In genomic region chr3:89823594-89823993, GRCm38 (mm10) we compare ENCODE assay signal across 29 mouse cellular contexts. TPM values are rescaled to one million over a fixed set of nuclear protein-coding genes. Genes with fewer than 3 reads are reported as not detected.
DNase-seq lines count a peak whose midpoint lies in the region; TF ChIP-seq lines count a peak whose summit lies in the region.
"Had no signal": no experiment of that assay in that cellular context is flagged by ENCODE, and none has a peak within 500 bp of the region (broad histone marks: within the 10 kb centered on the region; RNA-seq: fewer than 3 reads in every experiment).

No protein-coding gene starts in this region.

- H3K79me2 ChIP-seq in CH12.LX (replicated peaks; ENCODE audit: control insufficient read depth, extremely low read depth, insufficient read depth, poor library complexity, severe bottlenecking): no peaks in the 10 kb centered on the region

- peak; percentile 16 for DNase-seq in thymus, postnatal 0 days (ENCODE audit: low spot score)
- no peak for DNase-seq in thymus, postnatal 36 days
- DNase-seq in CH12.LX (ENCODE audit: extremely low read depth): no peak
- DNase-seq in induced T-regulatory cell, adult 2 months (ENCODE audit: low read depth): peak; percentile 56
- DNase-seq in cerebellum, postnatal 14 days: no peak
- DNase-seq in left cerebral cortex, adult 2 months (ENCODE audit: extremely low spot score in 1 of 2, low spot score in 2 of 2): no peak
- DNase-seq: adrenal gland, postnatal 14 days; cerebellum, adult 11 months; cerebellum, postnatal 10 days; gastrocnemius, adult 2 months; heart, postnatal 36 days; kidney, adult 11 months; kidney, postnatal 4 days; liver, embryonic 13.5 days; lung, adult 18-20 months; lung, postnatal 14 days; spleen, adult 18-20 months; thymus, adult 18-20 months; thymus, postnatal 4 days had no signal

- intact Hi-C loops in left cerebral cortex, adult 2 months (cut with DNase I): no loop called here

- in situ Hi-C loops in CH12.LX (cut with MboI; ENCODE audit: low pct_ligation_motif_present, low pct_unique_long_range_greater_than_20kb, low sequenced_read_pairs): no loop called here

- TF ChIP-seq EP300 in CH12.LX (IDR thresholded peaks at IDR 0.05; ENCODE audit: low read length): no peak

- TF ChIP-seq CTCF in CH12.LX (conservative IDR thresholded peaks at IDR 0.05 in 1 of 2, IDR thresholded peaks at IDR 0.05 in 1 of 2; ENCODE audit: low read depth in 2 of 2, low read length in 2 of 2): no peak
- TF ChIP-seq CTCF in left cerebral cortex, adult 2 months (IDR thresholded peaks at IDR 0.05): no peak

- peak overlapping the region; percentile 37; the same call in 1 of the 2 replicates for H3K4me2 ChIP-seq in CH12.LX (ENCODE audit: insufficient read depth, low read depth, poor library complexity, severe bottlenecking)
- H3K4me2 ChIP-seq: heart, embryonic 15.5 days; hindbrain, embryonic 12.5 days; kidney, embryonic 15.5 days; limb, embryonic 15.5 days; liver, embryonic 13.5 days; midbrain, embryonic 15.5 days; neural tube, embryonic 15.5 days had no signal

- no peaks in the 10 kb centered on the region for H3K36me3 ChIP-seq in CH12.LX (replicated peaks in 1 of 2; ENCODE audit: control insufficient read depth in 1 of 2, insufficient read depth in 1 of 2, low read length in 1 of 2)
- H3K36me3 ChIP-seq: heart, embryonic 15.5 days; hindbrain, embryonic 12.5 days; kidney, embryonic 15.5 days; limb, embryonic 10.5 days; limb, embryonic 15.5 days; liver, embryonic 13.5 days; midbrain, embryonic 15.5 days; neural tube, embryonic 15.5 days had no signal

- TF ChIP-seq RAD21 in CH12.LX (IDR thresholded peaks at IDR 0.05; ENCODE audit: low read depth, low read length): no peak

- no peak overlapping the region for H3K9ac ChIP-seq in CH12.LX (ENCODE audit: insufficient read depth, low read depth)
- H3K9ac ChIP-seq: heart, embryonic 15.5 days; hindbrain, embryonic 12.5 days; kidney, embryonic 15.5 days; limb, embryonic 15.5 days; liver, embryonic 13.5 days; midbrain, embryonic 15.5 days; neural tube, embryonic 15.5 days had no signal

- H3K27ac ChIP-seq in CH12.LX (ENCODE audit: insufficient read depth, low read depth): no peak overlapping the region
- no peak overlapping the region for H3K27ac ChIP-seq in left cerebral cortex, adult 2 months
- H3K27ac ChIP-seq: gastrocnemius, adult 2 months; heart, embryonic 15.5 days; hindbrain, embryonic 12.5 days; hindbrain, postnatal 0 days; kidney, embryonic 15.5 days; limb, embryonic 10.5 days; limb, embryonic 15.5 days; liver, embryonic 13.5 days; midbrain, embryonic 15.5 days; neural tube, embryonic 15.5 days had no signal

- H3K9me3 ChIP-seq in CH12.LX (replicated peaks; ENCODE audit: low read length): peaks cover 2% of the 10 kb centered on the region
- H3K9me3 ChIP-seq: heart, embryonic 15.5 days; hindbrain, embryonic 12.5 days; limb, embryonic 10.5 days; limb, embryonic 15.5 days; liver, embryonic 13.5 days; midbrain, embryonic 15.5 days; neural tube, embryonic 15.5 days had no signal

- peaks cover 0 to 10% of the 10 kb centered on the region in 2 experiments; a peak in 3 of 4 replicates for H3K4me1 ChIP-seq in CH12.LX (ENCODE audit: control insufficient read depth in 1 of 2, insufficient read depth in 2 of 2)
- H3K4me1 ChIP-seq: hindbrain, embryonic 12.5 days; kidney, embryonic 15.5 days; limb, embryonic 10.5 days; limb, embryonic 15.5 days; midbrain, embryonic 15.5 days; neural tube, embryonic 15.5 days had no signal

- H3K4me3 ChIP-seq in CH12.LX (replicated peaks in 1 of 3; ENCODE audit: low read depth in 2 of 3, low read length in 2 of 3, poor library complexity in 1 of 3): no peak overlapping the region
- H3K4me3 ChIP-seq in left cerebral cortex, adult 2 months: no peak overlapping the region
- H3K4me3 ChIP-seq: erythroblast, embryonic 14.5 days; gastrocnemius, adult 2 months; heart, embryonic 15.5 days; hindbrain, embryonic 12.5 days; kidney, embryonic 15.5 days; limb, embryonic 10.5 days; limb, embryonic 15.5 days; liver, embryonic 13.5 days; midbrain, embryonic 15.5 days; neural tube, embryonic 15.5 days had no signal

- dilution Hi-C loops in CH12.LX (cut with MboI; ENCODE audit: extremely low pct_ligation_motif_present, extremely low pct_unique_long_range_greater_than_20kb, low sequenced_read_pairs): no loop called here

- 0 out of 2 replicates have a peak, but pooled peaks have one; percentile 29 for TF ChIP-seq POLR2A in CH12.LX (IDR thresholded peaks at IDR 0.05; ENCODE audit: low read depth, low read length)

- no peaks in the 10 kb centered on the region for H3K27me3 ChIP-seq in CH12.LX (replicated peaks)
- H3K27me3 ChIP-seq: heart, embryonic 15.5 days had no signal

TF ChIP-seq in CH12.LX, 34 proteins besides CTCF, POLR2A, EP300 and RAD21:
- TF ChIP-seq IRF4 (IDR thresholded peaks at IDR 0.05; ENCODE audit: low read depth, low read length) (no peak), HCFC1 (IDR thresholded peaks at IDR 0.05; ENCODE audit: low read depth, low read length) (peak; percentile 68)

RNA-seq across cellular contexts. Expression of gene She, which starts 7.6 kb away (rescaled TPM):
- polyA plus RNA-seq in thymus, postnatal 0 days (2015; fragmentation: Nextera tagmentation; extraction: Ambion mirVana): 1.0 and 1.1 TPM in 2 replicates
- total RNA-seq in CH12.LX (2012; rRNA removed): not detected in 2 replicates
- total RNA-seq in CH12.LX (2014; rRNA removed): not detected in 2 replicates
- polyA plus RNA-seq in CH12.LX (2012; ENCODE audit: insufficient read length, low read depth): not detected in 2 replicates
- 1 to 10 TPM; 3.1 to 3.7 TPM for total RNA-seq in left cerebral cortex, adult 2 months (2021)
- polyA plus RNA-seq: C2C12; erythroblast, embryonic 14.5 days had no signal

RNA-seq across cellular contexts. Expression of gene Ube2q1, which starts 50.2 kb away (rescaled TPM):
- polyA plus RNA-seq in thymus, postnatal 0 days (2015; fragmentation: Nextera tagmentation; extraction: Ambion mirVana): 16.6 and 16.7 TPM in 2 replicates
- total RNA-seq in CH12.LX (2012; rRNA removed) (35.4 and 44.5 TPM in 2 replicates), CH12.LX (2014; rRNA removed) (59.4 and 61.7 TPM in 2 replicates)
- 88.8 and 99.1 TPM in 2 replicates for polyA plus RNA-seq in CH12.LX (2012; ENCODE audit: insufficient read length, low read depth)
- total RNA-seq in left cerebral cortex, adult 2 months (2021): 10 to 100 TPM; 83.9 to 90.7 TPM

RNA-seq across cellular contexts. Expression of gene Chrnb2, which starts 59.2 kb away (rescaled TPM):
- 0.53 and 0.55 TPM in 2 replicates for polyA plus RNA-seq in thymus, postnatal 0 days (2015; fragmentation: Nextera tagmentation; extraction: Ambion mirVana)
- 0.59 and 0.63 TPM in 2 replicates for total RNA-seq in CH12.LX (2012; rRNA removed)
- 0.19 and 0.39 TPM in 2 replicates for total RNA-seq in CH12.LX (2014; rRNA removed)
- 1.3 TPM in 2 replicates for polyA plus RNA-seq in CH12.LX (2012; ENCODE audit: insufficient read length, low read depth)
- 10 to 100 TPM; 29.0 to 29.3 TPM for total RNA-seq in left cerebral cortex, adult 2 months (2021)

Comparison
In these comparisons a context has a peak if more than half of its experiments do, and no peak if none do; other contexts are left out.
1. DNase-seq: peak in thymus, postnatal 0 days (single experiment) and induced T-regulatory cell, adult 2 months (single experiment); none in thymus, postnatal 36 days (0 of 2), CH12.LX (single experiment), cerebellum, postnatal 14 days (0 of 2) and left cerebral cortex, adult 2 months (0 of 2).
2. RNA of gene She, which starts 7.6 kb away (total RNA-seq): 3.1 to 3.7 TPM in left cerebral cortex, adult 2 months; not detected in CH12.LX; every median in the first group is over 4 times any median in the second.
3. RNA of gene Chrnb2, which starts 59.2 kb away (total RNA-seq): 29.0 to 29.3 TPM in left cerebral cortex, adult 2 months; 0.19 to 0.63 TPM in CH12.LX; every median in the first group is over 10 times any median in the second.